Mouse (Mus musculus) neural tube, embryonic 10.5 days (tissue): ENCODE results near the gene Fbxl19.
"Not testable (repeated sequence)": the region's sequence is repeated elsewhere in the genome, so short reads cannot be mapped to it uniquely, and the experiment has no call there.

Experiments
- DNase-seq: peaks from one replicate; pipeline ENCODE4 v3.0.0-alpha.2; 2017; ENCODE audit warnings: low spot score; ENCODE audit errors: extremely low spot score

The Fbxl19 gene

DNA sequence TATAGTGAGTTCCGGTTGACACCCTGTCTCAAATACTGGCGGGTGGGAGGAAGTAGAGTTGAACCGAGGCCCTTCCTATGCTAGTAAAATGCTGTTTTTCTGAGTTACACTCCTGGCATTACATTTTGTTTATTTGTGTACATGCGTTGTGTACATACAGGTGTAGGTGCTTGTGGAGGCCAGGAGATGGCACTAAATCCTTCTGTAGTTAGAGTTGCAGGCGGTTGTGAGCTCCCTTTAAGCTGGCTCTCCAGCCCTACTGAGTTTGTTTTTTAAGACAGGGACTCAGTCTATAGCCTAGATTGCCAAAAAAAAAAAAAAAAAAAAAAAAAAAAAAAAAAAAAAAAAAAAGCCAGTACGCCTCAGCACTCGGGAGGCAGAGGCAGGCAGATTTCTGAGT, 16.4 kb upstream of the Fbxl19 start:
- no peak for DNase-seq

DNA sequence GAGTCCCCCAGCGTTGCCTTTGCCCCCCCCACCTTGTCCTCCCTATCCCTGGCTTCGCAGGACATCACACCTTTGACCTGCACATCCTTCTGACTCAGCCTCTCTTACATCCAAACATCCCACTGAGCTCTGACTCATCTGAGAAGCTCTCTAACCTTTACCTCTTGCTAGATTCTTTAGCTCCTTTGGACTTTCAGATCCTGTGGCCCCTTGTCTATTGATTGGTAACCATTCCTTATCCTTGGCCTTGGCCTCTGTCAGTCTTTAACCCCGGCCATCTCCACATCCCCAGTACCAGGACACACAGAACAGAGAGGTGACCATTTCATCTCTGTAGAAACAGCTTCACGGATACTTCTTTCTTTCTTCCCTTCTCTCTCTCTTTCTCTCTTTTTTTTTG, 14.2 kb upstream of the Fbxl19 start:
- no peak for DNase-seq

DNA sequence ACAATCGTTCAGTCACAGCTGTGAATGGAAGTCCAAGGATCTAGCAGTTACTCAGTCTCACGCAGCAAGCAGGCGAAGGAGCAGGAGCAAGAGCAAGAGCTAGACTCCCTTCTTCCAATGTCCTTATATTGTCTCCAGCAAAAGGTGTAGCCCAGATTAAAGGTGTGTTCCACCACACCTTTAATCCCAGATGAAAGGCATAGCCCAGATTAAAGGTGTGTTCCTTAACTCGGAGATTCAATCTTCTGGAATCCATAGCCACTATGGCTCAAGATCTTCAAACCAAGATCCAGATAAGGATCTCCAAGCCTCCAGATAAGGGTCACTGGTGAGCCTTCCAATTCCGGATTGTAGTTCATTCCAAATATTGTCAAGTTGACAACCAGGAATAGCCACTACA, 12.3 kb upstream of the Fbxl19 start, which contains the start of gene Ctf2:
Gene Ctf2 (minus strand): TSS at position 101 of the 400 bp plus-strand sequence.
- DNase-seq, result not testable (repeated sequence)

DNA sequence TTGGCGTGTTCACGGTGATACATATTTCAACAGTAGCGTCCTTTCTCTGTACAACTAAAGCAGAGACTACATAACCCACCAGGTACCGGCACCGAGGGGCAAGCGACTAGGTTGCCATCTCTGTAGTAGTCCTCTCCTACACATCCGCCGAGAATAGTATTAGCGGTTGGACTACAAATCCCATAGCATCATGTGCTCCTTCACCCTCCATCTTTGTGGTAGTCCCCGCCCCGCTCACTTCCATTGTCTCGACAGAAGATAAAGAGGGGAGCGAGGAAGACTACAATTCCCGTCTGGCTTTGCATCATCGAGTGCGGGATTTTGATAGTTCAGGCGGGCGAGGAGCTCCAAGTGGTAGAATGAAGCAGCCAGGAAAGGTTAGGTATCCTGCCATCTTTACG, 908 bp downstream of the Fbxl19 start:
- DNase-seq, result peak; percentile 89

DNA sequence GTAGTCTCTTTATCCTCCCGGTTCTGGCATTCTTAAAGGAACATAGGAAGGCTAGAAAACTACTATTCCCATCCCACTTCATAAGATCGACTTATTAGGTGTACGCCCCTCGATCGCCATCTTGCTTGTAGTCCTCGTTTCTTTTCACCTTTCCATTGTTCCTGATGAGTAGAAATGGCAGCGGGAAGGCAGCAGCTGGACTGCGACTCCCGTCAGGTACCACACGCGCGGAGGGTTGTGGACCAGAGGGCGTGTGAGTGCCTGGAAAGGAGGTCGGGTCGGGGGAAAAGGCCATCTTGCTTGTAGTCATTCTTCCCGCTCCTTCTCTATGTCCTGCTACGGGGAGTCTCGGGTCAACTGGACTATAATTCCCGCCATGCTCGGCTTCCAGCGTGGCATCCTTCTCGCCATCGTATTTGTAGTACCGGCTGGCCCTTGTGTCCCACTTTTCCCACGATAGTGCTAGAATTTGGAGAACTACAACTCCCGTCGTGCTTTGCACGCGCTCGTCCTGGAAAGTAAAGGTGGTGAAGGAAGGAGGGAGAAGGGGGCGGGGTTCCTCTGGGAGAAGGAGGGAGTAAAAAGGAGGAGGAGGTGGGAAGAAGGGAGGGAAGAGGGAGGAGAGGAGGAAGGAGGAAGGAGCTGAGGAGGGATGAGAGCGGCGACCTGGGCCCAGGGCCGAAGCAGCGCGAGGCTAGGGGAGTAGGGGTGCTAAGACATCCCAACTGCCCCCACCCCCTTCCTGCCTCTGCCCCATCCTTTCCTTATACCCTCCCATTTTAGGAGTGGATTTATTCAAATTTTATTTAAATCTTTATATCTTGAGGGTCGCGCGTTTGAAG, 1.5 kb downstream of the Fbxl19 start:
- DNase-seq, result peak; percentile 93

DNA sequence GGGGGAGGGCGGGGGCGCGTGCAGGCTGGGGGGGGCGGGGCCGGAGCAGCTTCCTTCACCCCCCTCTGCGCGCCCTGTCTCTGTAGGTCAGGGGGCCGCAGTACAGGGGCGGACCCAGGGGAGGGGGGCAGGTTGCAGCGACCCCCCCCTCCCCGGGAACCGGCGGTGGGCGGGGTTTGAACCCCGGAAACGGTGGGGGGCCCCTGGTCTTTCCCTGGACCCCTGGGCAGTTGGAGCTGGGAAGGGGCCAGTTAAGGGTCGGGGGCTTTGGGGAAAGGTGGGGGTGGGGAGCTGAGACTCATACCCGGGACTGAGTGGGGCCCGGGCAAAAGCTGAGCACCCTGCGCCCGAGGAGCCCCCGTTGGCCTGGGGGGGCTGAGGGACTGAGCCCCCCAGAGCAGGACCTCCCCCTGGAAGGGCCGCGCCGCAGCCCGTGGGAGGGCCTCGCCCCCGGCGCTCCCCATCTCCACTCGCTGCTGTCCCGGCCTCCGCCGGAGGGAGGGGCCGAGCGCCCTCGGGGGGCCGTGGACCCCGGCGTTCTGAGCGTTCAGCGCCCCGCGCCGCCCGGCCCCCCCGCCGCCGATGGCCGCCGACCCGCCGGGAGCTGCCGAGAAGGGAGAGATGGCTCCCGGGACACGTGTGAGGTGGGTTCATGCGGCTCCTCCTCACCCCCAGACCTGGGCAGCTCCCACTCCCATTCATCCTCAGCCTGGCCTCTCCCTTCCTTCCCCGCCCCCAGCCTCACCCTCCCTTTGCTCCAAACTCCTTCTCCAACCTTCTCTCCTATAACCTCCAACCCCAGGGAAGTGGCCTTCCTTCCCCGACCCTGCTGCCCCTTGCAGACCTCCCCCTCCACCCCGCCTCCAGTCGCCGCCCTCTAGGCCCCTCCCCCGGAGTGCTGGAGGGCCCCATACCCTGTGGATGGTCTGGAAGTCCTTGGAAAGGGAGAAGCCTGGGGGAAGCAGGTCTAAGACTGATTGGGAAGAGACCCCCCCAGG, 2.5 kb downstream of the Fbxl19 start:
- DNase-seq, result peak; percentile 75

DNA sequence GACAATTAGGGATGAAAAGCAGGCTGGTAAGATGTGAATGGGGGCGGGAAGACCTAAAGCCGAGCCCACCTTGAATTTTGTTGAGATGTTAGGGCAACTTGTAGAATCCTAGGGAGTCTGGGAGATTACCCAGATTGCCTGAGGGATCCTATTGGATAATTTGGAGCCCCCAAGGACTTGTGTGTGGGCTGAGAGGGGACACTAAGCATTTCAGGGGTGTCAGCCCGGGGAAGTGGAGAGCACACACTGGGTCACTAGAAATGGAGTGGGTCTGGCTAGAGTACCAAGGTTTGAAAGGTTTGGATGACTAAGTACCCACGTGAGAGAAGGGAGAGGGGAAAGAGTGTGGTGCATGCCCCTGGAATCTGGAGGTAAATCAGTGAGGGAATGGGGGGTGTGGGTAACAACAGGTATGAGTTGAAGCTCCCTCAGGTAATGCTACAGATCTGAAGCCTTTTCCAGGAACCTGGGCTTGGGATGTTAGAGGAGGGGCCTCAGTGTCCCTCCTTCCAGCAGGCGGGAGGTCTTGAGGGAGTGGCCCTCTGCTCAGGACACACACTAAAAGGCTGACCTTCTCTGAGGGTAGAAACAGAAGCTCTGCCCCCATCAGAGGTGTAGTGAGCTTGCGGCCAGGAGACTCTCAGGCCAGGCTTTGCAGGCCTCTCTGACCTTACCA, 3.4 kb downstream of the Fbxl19 start:
- DNase-seq, result no peak

DNA sequence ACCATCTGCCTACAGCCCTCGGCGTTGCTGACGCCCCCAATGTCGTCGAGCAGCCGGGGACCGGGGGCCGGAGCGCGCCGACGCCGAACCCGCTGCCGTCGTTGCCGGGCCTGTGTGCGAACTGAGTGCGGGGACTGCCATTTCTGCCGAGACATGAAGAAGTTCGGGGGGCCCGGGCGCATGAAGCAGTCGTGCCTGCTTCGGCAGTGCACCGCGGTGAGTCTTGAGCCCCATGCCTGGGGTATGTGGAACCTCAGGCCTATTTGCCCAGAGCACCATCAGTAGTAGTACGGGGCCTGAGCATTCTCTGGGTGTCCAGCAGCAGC, 3.9 kb downstream of the Fbxl19 start:
- no peak for DNase-seq

DNA sequence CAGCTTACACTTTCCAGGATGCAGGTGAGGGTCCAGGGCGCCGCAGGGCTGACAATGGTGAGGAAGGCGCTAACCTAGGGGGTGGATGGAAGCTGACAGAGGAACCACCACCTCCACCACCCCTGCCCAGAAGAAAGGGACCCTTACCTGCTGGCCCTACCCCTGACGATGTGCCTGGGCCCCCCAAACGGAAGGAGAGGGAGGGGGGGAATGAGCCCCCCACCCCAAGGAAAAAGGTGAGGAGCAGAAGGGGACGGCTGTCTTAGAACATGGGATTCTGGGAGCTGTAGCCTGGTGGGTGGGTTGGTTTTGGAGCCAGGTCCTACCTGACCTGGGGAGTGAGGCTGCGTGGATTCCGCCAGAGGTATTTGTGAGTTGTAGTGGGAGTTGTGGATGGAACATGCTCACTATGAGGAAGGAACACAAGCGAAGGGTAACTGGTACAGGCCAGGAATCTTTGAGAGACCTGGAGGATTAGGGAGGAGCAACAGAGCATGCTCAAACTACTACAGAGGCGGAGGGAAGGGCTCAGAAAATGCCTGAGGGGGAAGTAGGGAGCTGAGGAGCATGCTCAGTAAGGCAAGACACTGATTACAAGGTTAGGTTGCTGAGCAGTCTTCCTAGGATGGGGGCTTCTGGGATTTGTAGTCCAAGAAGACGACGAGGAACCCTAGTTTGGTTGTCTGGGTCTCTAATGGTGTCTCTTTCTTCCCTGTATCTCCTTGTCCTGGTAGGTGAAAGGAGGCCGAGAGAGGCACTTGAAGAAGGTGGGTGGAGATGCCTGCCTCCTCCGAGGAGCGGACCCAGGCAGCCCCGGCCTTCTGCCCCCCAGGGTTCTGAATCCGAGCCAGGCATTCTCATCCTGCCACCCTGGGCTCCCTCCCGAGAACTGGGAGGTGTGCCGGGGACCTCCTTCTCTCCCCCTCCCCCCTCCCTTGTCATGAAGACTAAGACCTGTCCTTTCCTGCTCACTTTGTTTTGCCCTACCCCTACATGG, 6.1 kb downstream of the Fbxl19 start:
- no peak for DNase-seq

DNA sequence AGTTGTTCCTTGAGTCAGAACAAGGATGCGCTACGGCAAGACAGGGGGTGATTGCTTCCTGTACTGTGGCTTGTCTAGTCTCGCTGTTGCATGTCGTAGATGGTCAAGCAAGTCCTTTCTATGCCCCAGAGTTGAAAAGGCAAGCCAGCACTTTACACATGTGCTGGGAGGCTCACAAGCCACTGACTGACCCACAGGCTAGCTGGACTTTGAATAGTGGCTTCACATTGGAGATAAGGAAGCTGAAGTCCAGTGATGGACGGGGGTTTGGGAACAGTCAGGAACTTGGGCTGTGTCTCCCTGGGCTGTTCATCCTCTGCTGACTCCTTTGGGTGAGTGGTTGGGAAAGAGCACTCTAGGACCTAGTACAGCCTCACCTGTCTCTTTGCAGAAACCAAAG, 7.3 kb downstream of the Fbxl19 start:
- DNase-seq, result no peak

DNA sequence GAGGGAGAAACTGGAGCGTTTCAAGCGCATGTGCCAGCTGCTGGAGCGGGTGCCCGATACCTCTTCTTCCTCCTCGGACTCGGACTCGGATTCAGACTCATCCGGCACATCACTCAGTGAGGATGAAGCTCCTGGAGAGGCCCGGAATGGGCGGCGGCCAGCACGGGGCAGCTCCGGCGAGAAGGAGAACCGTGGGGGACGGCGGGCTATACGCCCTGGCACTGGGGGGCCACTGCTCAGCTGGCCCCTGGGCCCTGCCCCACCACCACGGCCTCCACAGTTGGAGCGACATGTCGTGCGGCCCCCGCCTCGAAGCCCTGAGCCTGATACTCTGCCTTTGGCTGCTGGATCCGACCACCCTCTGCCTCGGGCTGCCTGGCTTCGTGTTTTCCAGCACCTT, 7.7 kb downstream of the Fbxl19 start:
- DNase-seq, result no peak

DNA sequence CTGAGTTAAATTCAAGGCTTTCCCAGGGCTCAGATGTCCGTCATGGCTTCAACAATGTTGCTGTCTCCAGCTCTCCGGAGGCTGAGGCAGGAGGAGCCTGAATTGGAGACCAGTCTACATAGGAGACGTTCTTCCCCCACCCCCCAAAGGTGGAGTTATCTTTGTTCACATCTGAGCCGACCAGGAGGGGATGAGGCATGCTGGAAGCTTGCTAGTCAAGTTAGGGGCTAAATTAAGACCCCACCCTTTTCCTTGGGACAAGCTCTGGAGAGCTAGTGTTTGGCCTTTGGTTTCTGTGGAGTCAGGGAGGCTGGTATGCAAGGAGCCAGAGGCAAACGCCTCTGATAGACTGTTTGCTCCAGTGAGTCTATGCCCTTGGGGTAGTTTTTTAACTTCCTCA, 8.8 kb downstream of the Fbxl19 start:
- DNase-seq, result no peak

DNA sequence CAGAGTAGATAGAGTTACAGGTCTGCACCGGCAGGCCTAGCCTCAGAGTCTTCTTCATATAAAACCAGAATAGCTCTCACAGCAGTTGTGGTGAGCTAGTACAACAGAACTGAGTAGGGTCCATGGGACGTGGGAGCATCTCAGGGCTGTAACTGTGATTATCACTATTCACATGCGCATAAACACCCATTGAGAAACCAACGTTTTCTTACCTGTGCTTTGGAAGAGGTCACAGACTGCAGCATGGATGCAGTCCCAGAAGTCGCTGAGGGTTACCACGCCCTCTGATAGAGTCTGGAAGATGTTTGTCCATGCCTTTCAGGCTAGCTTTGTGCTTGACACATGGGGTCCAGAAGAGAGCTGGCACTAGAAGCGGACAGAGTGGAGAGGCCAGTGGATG, 9.4 kb downstream of the Fbxl19 start:
- DNase-seq, result no peak

DNA sequence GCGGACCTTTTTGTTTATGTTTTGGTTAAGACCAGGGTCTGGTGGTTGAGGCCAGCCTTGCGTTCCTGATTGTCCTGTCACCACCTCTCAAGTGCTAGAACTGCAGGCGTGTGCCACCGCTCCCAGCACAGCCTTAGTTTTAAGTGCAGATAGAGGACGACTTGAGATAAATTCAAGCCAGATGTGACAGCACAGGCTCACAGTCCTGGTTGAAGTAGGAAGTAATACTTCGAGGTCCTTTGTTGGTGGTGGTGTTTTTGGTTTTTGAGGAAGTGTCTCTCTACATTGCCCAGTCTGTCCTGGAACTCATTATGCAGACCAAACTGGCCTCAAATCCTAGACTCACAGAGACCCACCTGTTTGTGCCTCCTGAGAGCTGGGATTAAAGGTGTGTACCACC, 15.4 kb downstream of the Fbxl19 start:
- no peak for DNase-seq

DNA sequence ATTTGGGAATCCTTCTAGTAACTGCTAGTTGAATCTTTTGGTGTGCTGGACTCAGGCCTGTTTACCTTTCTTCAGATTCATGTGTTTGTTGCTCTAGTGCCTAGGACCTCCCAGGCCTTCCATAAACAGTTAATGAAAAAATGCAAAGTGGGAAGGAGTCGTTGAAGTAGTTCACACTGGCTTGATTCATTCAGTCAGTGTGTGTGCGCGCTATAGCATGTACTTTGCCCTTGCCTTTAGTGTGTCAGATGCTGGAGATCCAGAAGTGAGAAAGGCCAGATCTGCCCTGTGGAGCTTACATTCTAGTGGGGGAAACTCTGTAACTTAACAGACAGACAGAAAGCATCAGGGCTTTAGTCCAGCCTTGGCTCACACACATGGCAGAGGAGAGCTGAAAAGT, 16.1 kb downstream of the Fbxl19 start:
- no peak for DNase-seq

DNA sequence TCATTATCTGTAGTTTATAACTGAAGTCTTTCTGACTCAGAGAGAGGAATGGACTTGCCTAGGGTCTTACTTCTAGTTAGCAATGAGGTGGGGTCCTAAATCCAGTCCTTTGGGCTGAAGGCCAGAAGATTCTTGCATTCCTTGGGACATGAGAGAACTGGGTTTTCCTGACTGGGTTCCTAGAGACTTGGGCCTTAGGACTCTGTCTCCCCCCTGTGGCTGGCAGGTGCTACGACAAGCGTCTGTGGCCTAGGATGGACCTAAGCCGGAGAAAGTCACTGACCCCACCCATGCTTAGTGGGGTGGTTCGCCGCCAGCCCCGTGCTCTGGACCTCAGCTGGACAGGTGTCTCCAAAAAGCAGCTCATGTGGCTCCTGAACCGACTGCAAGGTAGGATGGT, 16.7 kb downstream of the Fbxl19 start:
- DNase-seq, result peak; percentile 65

DNA sequence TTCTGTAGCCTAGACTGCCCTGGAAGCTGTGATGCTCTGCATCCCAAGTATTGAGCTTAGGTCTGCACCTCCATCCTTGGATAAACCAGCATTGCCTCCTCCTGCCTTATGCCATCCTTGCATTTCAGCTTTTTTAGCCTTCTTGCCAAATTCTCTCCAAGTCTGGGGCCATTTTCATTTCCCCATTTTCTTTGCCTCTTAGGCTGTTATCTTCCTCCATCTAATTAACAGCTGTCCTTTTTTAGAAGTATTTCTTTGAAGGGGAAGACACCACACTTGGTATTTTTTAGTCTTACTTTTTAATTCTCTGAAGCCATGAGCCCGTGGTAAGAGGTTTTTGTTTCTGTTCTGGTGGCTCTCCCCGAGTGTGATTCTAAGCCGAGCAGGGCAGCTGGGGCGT, 19.3 kb downstream of the Fbxl19 start:
- DNase-seq, result no peak

DNA sequence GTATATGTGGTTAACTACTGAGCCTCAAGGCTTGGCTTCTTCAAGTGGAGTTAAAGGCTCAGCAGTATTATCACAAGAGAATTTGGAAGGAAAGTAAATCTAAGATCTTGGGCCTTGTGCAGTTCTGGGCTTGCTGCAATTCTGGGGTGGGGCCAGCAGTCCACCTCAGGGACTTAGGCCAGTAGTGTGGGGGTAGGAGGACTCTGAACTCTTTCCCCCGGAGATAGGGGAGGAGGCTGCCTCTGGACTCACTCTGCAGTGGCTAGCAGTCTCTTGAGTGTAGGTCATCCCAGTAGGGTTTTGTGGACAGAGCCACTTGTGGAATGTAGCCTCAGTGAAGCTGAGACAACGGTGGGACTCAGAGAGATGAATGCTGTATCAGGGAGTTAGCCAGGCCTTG, 21.4 kb downstream of the Fbxl19 start:
- no peak for DNase-seq

DNA sequence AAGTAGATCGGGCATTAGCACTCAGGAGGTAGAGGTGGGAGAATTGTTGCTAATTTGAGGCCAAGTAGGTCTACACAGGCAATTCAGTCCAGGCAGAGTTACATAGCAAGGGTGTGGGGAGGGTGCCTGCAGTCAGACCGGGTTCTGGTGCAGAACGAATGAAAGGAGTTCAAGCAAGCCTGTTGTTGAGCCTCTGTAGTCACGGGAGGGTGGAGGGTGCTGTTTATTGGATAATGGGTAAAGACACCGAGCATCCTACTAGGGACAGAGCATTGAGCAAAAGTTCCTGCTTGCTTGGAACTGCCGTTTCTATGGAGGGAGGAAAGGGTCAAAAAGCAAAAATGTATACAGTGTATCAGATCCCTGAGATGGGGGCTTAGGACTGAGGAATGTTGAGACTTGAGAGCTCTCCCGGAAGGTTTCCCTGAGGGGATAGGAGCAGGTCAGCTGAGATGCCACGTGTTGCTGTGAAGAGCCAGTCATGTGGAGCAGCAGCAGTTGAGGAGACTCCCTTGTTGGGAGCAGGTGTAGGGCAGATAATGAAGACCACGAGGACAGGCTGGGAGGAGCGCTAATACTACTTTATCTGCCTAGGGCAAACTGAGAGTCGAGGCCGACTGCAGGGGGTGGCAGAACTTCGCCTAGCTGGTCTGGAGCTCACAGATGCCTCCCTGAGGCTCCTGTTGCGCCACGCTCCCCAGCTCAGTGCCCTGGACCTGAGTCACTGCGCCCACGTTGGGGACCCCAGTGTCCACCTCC, 22.7 kb downstream of the Fbxl19 start:
- DNase-seq, result no peak
